Mouse (Mus musculus) hindbrain, embryonic 16.5 days (tissue): ENCODE measurements at regions not wholly inside any gene's neighbourhood (a gene's known extent, or its start where the extent isn't known, plus 50 kb on each side); places are given as distances from the start of the nearest gene placed in this dataset.

Source experiments
- ATAC-seq: fragments of 200-750 bp; cut with Nextera tagmentation; 2 replicates; pipeline ENCODE4 v1.8.0; 2017; ENCODE audit warnings: moderate TSS enrichment, moderate library complexity
- H3K27ac ChIP-seq: fragments of 300-500 bp; sonication (generic); 2 replicates; pipeline ENCODE4 v1.5.1; 2014; ENCODE audit warnings: low read depth, mild to moderate bottlenecking, control low read depth, low read length, moderate library complexity
- H3K27me3 ChIP-seq: fragments of 300-500 bp; sonication (generic); replicated peaks from 2 replicates; pipeline ENCODE4 v1.6.1; 2014; ENCODE audit warnings: low read length; ENCODE audit not compliant: control insufficient read depth, insufficient read depth
- H3K36me3 ChIP-seq: fragments of 300-500 bp; sonication (generic); 2 replicates; pipeline ENCODE4 v1.6.1; 2014; ENCODE audit warnings: mild to moderate bottlenecking, low read length, moderate library complexity, mixed read lengths; ENCODE audit not compliant: control insufficient read depth, insufficient read depth
- H3K4me1 ChIP-seq: fragments of 300-500 bp; sonication (generic); 2 replicates; pipeline ENCODE4 v1.6.1; 2014; ENCODE audit warnings: low read depth, low read length; ENCODE audit not compliant: control insufficient read depth, insufficient read depth
- H3K4me2 ChIP-seq: fragments of 300-500 bp; sonication (generic); 2 replicates; pipeline ENCODE4 v1.6.1; 2014; ENCODE audit warnings: mild to moderate bottlenecking, low read length, control low read depth, moderate library complexity
- H3K4me3 ChIP-seq: fragments of 300-500 bp; sonication (generic); 2 replicates; pipeline ENCODE4 v1.5.1; 2014; ENCODE audit warnings: mild to moderate bottlenecking, low read length, control low read depth, moderate library complexity
- H3K9ac ChIP-seq: fragments of 300-500 bp; sonication (generic); 2 replicates; pipeline ENCODE4 v1.6.1; 2014; ENCODE audit warnings: low read depth, mild to moderate bottlenecking, control low read depth, low read length, moderate library complexity
- H3K9me3 ChIP-seq: fragments of 300-500 bp; sonication (generic); 2 replicates; pipeline ENCODE4 v1.6.1; 2014; ENCODE audit warnings: mild to moderate bottlenecking, low read length, moderate library complexity; ENCODE audit not compliant: control insufficient read depth
- WGBS: fragments of 180-500 bp; shearing (Covaris S2); extraction: QIAGEN DNeasy Blood & Tissue Kit; methylation state at CpG from one replicate; pipeline ENCODE4 v1.1.7; 2014; 5-methylcytosine and 5-hydroxymethylcytosine counted together

DNA sequence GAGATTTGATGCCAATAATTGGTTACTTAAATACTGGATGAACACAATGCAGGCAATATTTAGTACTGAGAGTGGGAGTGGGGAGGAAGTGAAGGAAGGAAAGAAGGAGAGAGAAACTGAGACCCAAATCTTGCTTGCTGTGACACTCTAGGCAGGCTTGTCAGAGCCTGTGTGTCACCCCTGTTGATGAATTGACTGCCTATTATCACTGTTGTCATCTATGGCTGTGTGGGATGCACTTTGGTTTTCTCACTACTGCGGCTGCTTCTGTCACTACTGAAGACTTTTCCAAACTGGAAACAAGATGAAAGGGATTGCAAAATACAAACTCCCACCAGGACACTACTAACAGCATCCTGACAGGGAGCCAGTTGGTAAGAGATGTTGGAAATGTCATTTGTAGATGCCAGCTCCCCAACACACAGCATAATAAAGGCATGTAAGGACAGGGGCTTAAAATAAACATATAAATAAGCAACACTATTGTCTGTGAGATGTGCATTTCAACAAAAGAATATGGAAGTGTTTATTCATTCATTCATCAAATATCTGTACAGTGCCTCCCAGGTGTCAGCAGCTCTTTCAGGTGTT, 207.0 kb upstream of the Ufl1 start:
- 62% methylated on average over 1 of the region's 1 CpGs for WGBS
- Histone ChIP-seq H3K27me3 (no peaks in the 10 kb centered on the region), H3K27ac (no peak overlapping the region), H3K36me3 (no peaks in the 10 kb centered on the region), H3K4me2 (no peak overlapping the region), H3K9ac (no peak overlapping the region), H3K9me3 (no peaks in the 10 kb centered on the region), H3K4me3 (no peak overlapping the region), H3K4me1 (no peaks in the 10 kb centered on the region)
- no peak for ATAC-seq

DNA sequence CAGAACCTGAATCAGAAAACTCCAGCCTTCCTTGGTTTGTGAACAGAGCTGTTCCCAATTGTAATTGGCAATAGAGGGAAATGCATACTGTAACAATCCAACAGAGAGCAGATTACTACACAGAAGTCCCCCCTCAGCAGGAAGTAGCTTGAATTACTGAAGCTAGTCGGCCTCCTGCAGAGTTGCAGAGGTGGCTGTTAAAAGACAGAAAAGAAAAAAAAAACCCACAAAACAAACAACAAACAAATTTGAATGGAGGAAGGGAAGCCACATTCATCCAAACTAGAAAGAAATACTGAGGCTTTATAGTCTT, 202.0 kb upstream of the Ufl1 start:
- Histone ChIP-seq H3K4me3 (no peak overlapping the region), H3K4me2 (no peak overlapping the region), H3K9ac (no peak overlapping the region), H3K9me3 (no peaks in the 10 kb centered on the region), H3K4me1 (0 out of 2 replicates have a peak, but pooled peaks cover 2% of the 10 kb centered on the region), H3K27ac (no peak overlapping the region; the same call in 1 of the 2 replicates), H3K36me3 (no peaks in the 10 kb centered on the region), H3K27me3 (no peaks in the 10 kb centered on the region)
- peak; percentile 52; the same call in 1 of the 2 replicates for ATAC-seq
- WGBS = 11% methylated on average over 1 of the region's 1 CpGs

DNA sequence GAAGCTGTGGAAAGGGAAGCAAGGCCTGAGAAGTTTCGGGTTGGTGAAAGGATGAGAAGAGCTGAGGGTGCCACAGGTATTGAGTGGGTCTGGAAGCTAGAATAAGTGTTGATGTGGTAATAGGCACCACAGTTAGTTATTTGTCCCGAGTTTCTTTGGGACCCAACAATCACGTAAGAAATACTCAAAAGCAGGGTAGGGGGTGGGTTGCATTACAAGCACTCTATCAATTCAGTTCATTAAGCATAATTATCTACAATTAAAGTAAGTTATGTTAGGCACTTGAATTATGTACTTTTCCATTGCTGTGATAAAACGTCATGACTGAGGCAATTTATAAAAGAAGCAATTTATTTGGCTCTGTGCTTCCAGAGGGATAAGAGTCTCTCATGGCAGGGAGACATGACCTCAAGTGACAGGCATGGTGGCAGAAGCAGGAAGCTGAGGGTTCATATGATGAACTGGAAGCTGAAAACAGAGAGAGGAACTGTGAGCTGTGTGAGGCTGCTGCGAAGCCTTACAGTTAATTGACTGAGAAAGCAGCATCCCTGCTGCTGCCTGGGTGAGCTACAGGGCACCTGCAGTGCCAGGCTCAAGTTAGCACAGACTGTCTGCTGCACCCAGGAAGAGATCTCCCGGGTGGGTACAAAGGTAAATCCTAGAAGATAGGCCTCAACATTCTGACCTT, 201.5 kb upstream of the Ufl1 start:
- H3K9ac ChIP-seq = no peak overlapping the region
- no peak overlapping the region for H3K4me2 ChIP-seq
- H3K4me1 ChIP-seq = 0 out of 2 replicates have a peak, but pooled peaks cover 2% of the 10 kb centered on the region
- H3K4me3 ChIP-seq = no peak overlapping the region
- no peaks in the 10 kb centered on the region for H3K27me3 ChIP-seq
- H3K36me3 ChIP-seq = no peaks in the 10 kb centered on the region
- H3K9me3 ChIP-seq = no peaks in the 10 kb centered on the region
- 44% methylated on average over 6 of the region's 6 CpGs for WGBS
- H3K27ac ChIP-seq = no peak overlapping the region; the same call in 1 of the 2 replicates
- ATAC-seq = peak; percentile 79

DNA sequence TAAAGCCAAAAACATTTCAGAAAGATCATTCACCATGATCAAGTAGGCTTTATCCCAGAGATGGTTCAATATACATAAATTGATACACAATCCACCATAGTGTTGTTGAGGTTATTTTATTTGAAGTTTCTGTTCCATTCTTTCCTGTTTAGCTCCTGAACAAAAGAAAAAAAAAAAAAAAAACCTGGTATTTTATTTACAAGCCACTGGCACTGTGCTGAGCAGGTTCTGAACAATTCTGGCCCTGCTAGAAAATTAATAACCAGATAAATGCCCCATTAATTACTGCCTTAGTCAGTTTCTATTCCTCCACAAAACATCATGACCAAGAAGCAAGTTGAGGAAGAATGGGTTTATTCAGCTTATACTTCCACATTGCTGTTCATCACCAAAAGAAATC, 191.4 kb upstream of the Ufl1 start:
- no peak overlapping the region for H3K4me2 ChIP-seq
- H3K27ac ChIP-seq = no peak overlapping the region
- H3K9me3 ChIP-seq = no peaks in the 10 kb centered on the region
- no peaks in the 10 kb centered on the region for H3K27me3 ChIP-seq
- H3K4me3 ChIP-seq = no peak overlapping the region
- H3K36me3 ChIP-seq = no peaks in the 10 kb centered on the region
- no peak overlapping the region for H3K9ac ChIP-seq
- no peaks in the 10 kb centered on the region for H3K4me1 ChIP-seq
- no peak for ATAC-seq

- Histone ChIP-seq H3K9me3 (no peaks in the 10 kb centered on the region), H3K36me3 (no peaks in the 10 kb centered on the region), H3K4me2 (no peak overlapping the region), H3K4me1 (no peaks in the 10 kb centered on the region), H3K27me3 (no peaks in the 10 kb centered on the region), H3K9ac (no peak overlapping the region), H3K4me3 (no peak overlapping the region), H3K27ac (no peak overlapping the region)
- WGBS = 94% methylated on average over 3 of the region's 3 CpGs
- ATAC-seq = no peak
Measured at GRCm38 (mm10) chr4:25466490-25466889, 184.9 kb upstream of the Ufl1 start.

DNA sequence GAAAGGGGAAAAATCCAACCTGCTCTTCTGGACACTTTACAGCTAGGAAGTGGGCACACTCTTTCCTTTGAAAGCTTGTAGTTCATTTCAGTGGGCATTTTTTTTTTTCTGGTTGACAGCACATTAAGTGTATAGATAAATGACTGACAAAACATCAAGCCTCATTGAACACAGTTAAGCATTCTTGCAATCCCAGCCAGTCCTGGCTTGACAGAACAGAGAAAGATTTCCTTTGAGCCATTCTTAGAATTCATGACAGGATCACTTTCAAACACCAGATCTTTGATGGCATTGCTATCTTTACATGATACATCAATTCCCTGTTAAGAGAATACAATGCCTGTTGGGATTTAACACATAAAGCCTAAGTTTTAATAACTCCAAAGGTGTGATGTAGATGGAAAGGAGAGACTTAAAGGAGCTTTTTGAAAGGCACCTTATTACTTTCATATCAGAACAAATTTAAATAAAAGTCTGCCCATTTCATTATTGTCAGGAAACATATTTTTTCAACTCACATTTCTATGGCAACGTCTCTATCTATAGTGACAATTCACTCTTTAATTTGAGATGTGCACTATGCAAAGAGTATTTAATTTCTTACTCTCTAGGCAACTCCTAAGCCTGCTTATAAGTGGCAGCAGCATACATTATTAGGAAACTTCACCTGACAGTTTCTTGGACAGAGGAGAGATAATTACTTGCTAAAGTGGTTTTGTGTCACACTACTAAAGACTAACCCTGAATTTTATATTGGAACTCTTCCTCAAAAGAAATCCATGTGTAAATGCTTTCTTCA, 183.4 kb upstream of the Ufl1 start:
- Histone ChIP-seq H3K4me2 (no peak overlapping the region), H3K36me3 (no peaks in the 10 kb centered on the region), H3K27ac (no peak overlapping the region), H3K4me3 (no peak overlapping the region), H3K9ac (no peak overlapping the region), H3K9me3 (no peaks in the 10 kb centered on the region), H3K27me3 (no peaks in the 10 kb centered on the region), H3K4me1 (no peaks in the 10 kb centered on the region)
- no peak for ATAC-seq
- WGBS = 39% methylated on average over 1 of the region's 1 CpGs

- ATAC-seq = no peak
- H3K4me3 ChIP-seq = no peak overlapping the region
- H3K4me1 ChIP-seq = no peaks in the 10 kb centered on the region
- H3K27ac ChIP-seq = no peak overlapping the region
- WGBS = 93% methylated on average over 1 of the region's 1 CpGs
- H3K4me2 ChIP-seq = no peak overlapping the region
- H3K9ac ChIP-seq = no peak overlapping the region
- no peaks in the 10 kb centered on the region for H3K27me3 ChIP-seq
- no peaks in the 10 kb centered on the region for H3K36me3 ChIP-seq
- H3K9me3 ChIP-seq = no peaks in the 10 kb centered on the region
Measured at GRCm38 (mm10) chr4:25464069-25464468, 182.4 kb upstream of the Ufl1 start.

- H3K4me3 ChIP-seq = no peak overlapping the region
- WGBS = 86% methylated on average over 1 of the region's 1 CpGs
- no peak overlapping the region for H3K27ac ChIP-seq
- no peak overlapping the region for H3K9ac ChIP-seq
- H3K4me2 ChIP-seq = no peak overlapping the region
- H3K36me3 ChIP-seq = no peaks in the 10 kb centered on the region
- no peaks in the 10 kb centered on the region for H3K4me1 ChIP-seq
- H3K9me3 ChIP-seq = no peaks in the 10 kb centered on the region
- ATAC-seq = no peak
- H3K27me3 ChIP-seq = no peaks in the 10 kb centered on the region
Measured at GRCm38 (mm10) chr4:25460127-25460526, 178.5 kb upstream of the Ufl1 start.

- no peak for ATAC-seq
- no peak overlapping the region for H3K27ac ChIP-seq
- H3K27me3 ChIP-seq = no peaks in the 10 kb centered on the region
- no peaks in the 10 kb centered on the region for H3K36me3 ChIP-seq
- H3K4me2 ChIP-seq = no peak overlapping the region
- H3K4me1 ChIP-seq = no peaks in the 10 kb centered on the region
- H3K9me3 ChIP-seq = no peaks in the 10 kb centered on the region
- H3K9ac ChIP-seq = no peak overlapping the region
- no peak overlapping the region for H3K4me3 ChIP-seq
- 79% methylated on average over 3 of the region's 3 CpGs for WGBS
Measured at GRCm38 (mm10) chr4:25454752-25455151, 173.1 kb upstream of the Ufl1 start.
